Mouse (Mus musculus): ENCODE data around the gene Xrcc5. TPM values are rescaled to one million over a fixed set of nuclear protein-coding genes. Genes with fewer than 3 reads are reported as not detected.

Xrcc5 gene
- total and polyA plus RNA-seq, 3 experiments: 53.4 to 83.5 (median 60.3) TPM

- no peak overlapping the region for H3K4me3 ChIP-seq (replicated peaks in 1 of 3; ENCODE audit: low read depth in 2 of 3, low read length in 2 of 3, poor library complexity in 1 of 3)
- peak; percentile 75 for TF ChIP-seq USF1 (IDR thresholded peaks at IDR 0.05; ENCODE audit: low read depth, low read length)
- no peak for TF ChIP-seq NELFE (IDR thresholded peaks at IDR 0.05; ENCODE audit: low read depth, low read length)
- TF ChIP-seq BHLHE40 (IDR thresholded peaks at IDR 0.05; ENCODE audit: low read depth, low read length): no peak
- TF ChIP-seq ZNF384 (IDR thresholded peaks at IDR 0.05; ENCODE audit: low read depth, low read length): no peak
- no peak for TF ChIP-seq MAX (IDR thresholded peaks at IDR 0.05; ENCODE audit: low read length)
- TF ChIP-seq USF2 (conservative IDR thresholded peaks at IDR 0.05; ENCODE audit: low read depth, low read length): peak; percentile 80
- no peak for TF ChIP-seq GABPA (IDR thresholded peaks at IDR 0.05; ENCODE audit: insufficient replicate concordance, low read depth, low read length)
- TF ChIP-seq HCFC1 (IDR thresholded peaks at IDR 0.05; ENCODE audit: low read depth, low read length): peak; percentile 84
- no peak for DNase-seq (ENCODE audit: extremely low read depth)
- H3K27ac ChIP-seq (ENCODE audit: insufficient read depth, low read depth): no peak overlapping the region
- H3K9ac ChIP-seq (ENCODE audit: insufficient read depth, low read depth): no peak overlapping the region
- no peaks in the 10 kb centered on the region for H3K27me3 ChIP-seq (replicated peaks)
- dilution Hi-C loops (cut with MboI; ENCODE audit: extremely low pct_ligation_motif_present, extremely low pct_unique_long_range_greater_than_20kb, low sequenced_read_pairs): no loop called here
- no peaks in the 10 kb centered on the region for H3K9me3 ChIP-seq (replicated peaks; ENCODE audit: low read length)
- H3K79me2 ChIP-seq (replicated peaks; ENCODE audit: control insufficient read depth, extremely low read depth, insufficient read depth, poor library complexity, severe bottlenecking): no peaks in the 10 kb centered on the region
- peaks cover 0 to 9% of the 10 kb centered on the region in 2 experiments; a peak in 2 of 4 replicates for H3K4me1 ChIP-seq (ENCODE audit: control insufficient read depth in 1 of 2, insufficient read depth in 2 of 2)
- no peak overlapping the region for H3K4me2 ChIP-seq (ENCODE audit: insufficient read depth, low read depth, poor library complexity, severe bottlenecking)
- no peaks in the 10 kb centered on the region for H3K36me3 ChIP-seq (replicated peaks in 1 of 2; ENCODE audit: control insufficient read depth in 1 of 2, insufficient read depth in 1 of 2, low read length in 1 of 2)
- in situ Hi-C loops (cut with MboI; ENCODE audit: low pct_ligation_motif_present, low pct_unique_long_range_greater_than_20kb, low sequenced_read_pairs): loop anchor here (10.0 kb wide), 1 partner anchor 543 kb away; no protein-coding TSS in a partner anchor
Observed at GRCm38 (mm10) chr1:72301845-72302244, 5.4 kb upstream of the Xrcc5 start.

- in situ Hi-C loops (cut with MboI; ENCODE audit: low pct_ligation_motif_present, low pct_unique_long_range_greater_than_20kb, low sequenced_read_pairs): loop anchor here (10.0 kb wide), 1 partner anchor 539 kb away; no protein-coding TSS in a partner anchor
- no peak overlapping the region for H3K27ac ChIP-seq (ENCODE audit: insufficient read depth, low read depth)
- DNase-seq (ENCODE audit: extremely low read depth): peak; percentile 41
- TF ChIP-seq KAT2A (IDR thresholded peaks at IDR 0.05; ENCODE audit: insufficient replicate concordance, low read length): no peak
- TF ChIP-seq SMC3 (IDR thresholded peaks at IDR 0.05; ENCODE audit: low read depth, low read length): no peak
- no peak for TF ChIP-seq USF1 (IDR thresholded peaks at IDR 0.05; ENCODE audit: low read depth, low read length)
- TF ChIP-seq HCFC1 (IDR thresholded peaks at IDR 0.05; ENCODE audit: low read depth, low read length): no peak
- TF ChIP-seq CTCF (conservative IDR thresholded peaks at IDR 0.05 in 1 of 2, IDR thresholded peaks at IDR 0.05 in 1 of 2; ENCODE audit: low read depth in 2 of 2, low read length in 2 of 2): no peak
- TF ChIP-seq TBP (conservative IDR thresholded peaks at IDR 0.05; ENCODE audit: low read depth, low read length): no peak
- TF ChIP-seq CHD2 (IDR thresholded peaks at IDR 0.05; ENCODE audit: low read length): no peak
- no peak for TF ChIP-seq MEF2A (IDR thresholded peaks at IDR 0.05; ENCODE audit: borderline replicate concordance, low read depth, low read length)
- TF ChIP-seq PAX5 (IDR thresholded peaks at IDR 0.05; ENCODE audit: low read length): no peak
- peak; percentile 85 for TF ChIP-seq EP300 (IDR thresholded peaks at IDR 0.05; ENCODE audit: low read length)
- TF ChIP-seq ZKSCAN1 (IDR thresholded peaks at IDR 0.05; ENCODE audit: borderline replicate concordance, low read depth, low read length): no peak
- no peak; the same call in 1 of the 2 replicates for TF ChIP-seq NELFE (IDR thresholded peaks at IDR 0.05; ENCODE audit: low read depth, low read length)
- no peak for TF ChIP-seq MXI1 (IDR thresholded peaks at IDR 0.05; ENCODE audit: low read depth, low read length)
- TF ChIP-seq TCF12 (IDR thresholded peaks at IDR 0.05; ENCODE audit: low read depth, low read length): peak; percentile 60
- no peak for TF ChIP-seq ZNF384 (IDR thresholded peaks at IDR 0.05; ENCODE audit: low read depth, low read length)
- TF ChIP-seq POLR2A (IDR thresholded peaks at IDR 0.05; ENCODE audit: low read depth, low read length): no peak
- TF ChIP-seq ZC3H11A (IDR thresholded peaks at IDR 0.05; ENCODE audit: low read depth, low read length): no peak
- TF ChIP-seq ETS1 (conservative IDR thresholded peaks at IDR 0.05; ENCODE audit: low read depth, low read length): no peak
- 0 out of 2 replicates have a peak, but pooled peaks have one; percentile 9 for TF ChIP-seq ELF1 (IDR thresholded peaks at IDR 0.05; ENCODE audit: low read depth, low read length)
- TF ChIP-seq SIN3A (IDR thresholded peaks at IDR 0.05; ENCODE audit: low read length): 0 out of 2 replicates have a peak, but pooled peaks have one; percentile 44
- TF ChIP-seq NRF1 (IDR thresholded peaks at IDR 0.05; ENCODE audit: low read depth, low read length): no peak
- no peak for TF ChIP-seq UBTF (IDR thresholded peaks at IDR 0.05; ENCODE audit: low read depth, low read length)
- no peak for TF ChIP-seq ZMIZ1 (IDR thresholded peaks at IDR 0.05; ENCODE audit: low read depth, low read length)
- peak; percentile 55; the same call in 1 of the 2 replicates for TF ChIP-seq IRF4 (IDR thresholded peaks at IDR 0.05; ENCODE audit: low read depth, low read length)
- TF ChIP-seq MAFK (IDR thresholded peaks at IDR 0.05; ENCODE audit: insufficient replicate concordance, low read length): 0 out of 2 replicates have a peak, but pooled peaks have one; percentile 16
- TF ChIP-seq RCOR1 (conservative IDR thresholded peaks at IDR 0.05; ENCODE audit: low read depth, low read length): no peak
- TF ChIP-seq E2F4 (IDR thresholded peaks at IDR 0.05; ENCODE audit: insufficient replicate concordance, low read depth, low read length): no peak
- peak; percentile 63; the same call in 1 of the 2 replicates for TF ChIP-seq JUND (conservative IDR thresholded peaks at IDR 0.05; ENCODE audit: low read depth, low read length)
- no peak for TF ChIP-seq MAZ (IDR thresholded peaks at IDR 0.05; ENCODE audit: low read depth, low read length)
Observed at GRCm38 (mm10) chr1:72306241-72306640, 980 bp upstream of the Xrcc5 start.

More at GRCm38 (mm10) chr1:72306241-72306640, 980 bp upstream of the Xrcc5 start:
- H3K4me2 ChIP-seq (ENCODE audit: insufficient read depth, low read depth, poor library complexity, severe bottlenecking): peak overlapping the region; percentile 32
- H3K9ac ChIP-seq (ENCODE audit: insufficient read depth, low read depth): peak overlapping the region; percentile 13; the same call in 1 of the 2 replicates
- H3K4me1 ChIP-seq (ENCODE audit: control insufficient read depth in 1 of 2, insufficient read depth in 2 of 2): peaks cover 6 to 29% of the 10 kb centered on the region in 2 experiments; a peak in 3 of 4 replicates
- dilution Hi-C loops (cut with MboI; ENCODE audit: extremely low pct_ligation_motif_present, extremely low pct_unique_long_range_greater_than_20kb, low sequenced_read_pairs): no loop called here
- H3K36me3 ChIP-seq (replicated peaks in 1 of 2; ENCODE audit: control insufficient read depth in 1 of 2, insufficient read depth in 1 of 2, low read length in 1 of 2): peaks cover 0 to 14% of the 10 kb centered on the region in 2 experiments
- H3K9me3 ChIP-seq (replicated peaks; ENCODE audit: low read length): no peaks in the 10 kb centered on the region
- no peaks in the 10 kb centered on the region for H3K27me3 ChIP-seq (replicated peaks)
- H3K4me3 ChIP-seq (replicated peaks in 1 of 3; ENCODE audit: low read depth in 2 of 3, low read length in 2 of 3, poor library complexity in 1 of 3): no peak overlapping the region
- no peaks in the 10 kb centered on the region for H3K79me2 ChIP-seq (replicated peaks; ENCODE audit: control insufficient read depth, extremely low read depth, insufficient read depth, poor library complexity, severe bottlenecking)
